Mouse (Mus musculus) testis, postnatal 14 days (tissue): ENCODE data around the gene Bag5.
"Not testable (repeated sequence)": the region's sequence is repeated elsewhere in the genome, so short reads cannot be mapped to it uniquely, and the experiment has no call there.

Experiments used
- DNase-seq: peaks from one replicate; pipeline ENCODE4 v3.0.0; 2021; ENCODE audit warnings: low spot score

The Bag5 gene

DNA sequence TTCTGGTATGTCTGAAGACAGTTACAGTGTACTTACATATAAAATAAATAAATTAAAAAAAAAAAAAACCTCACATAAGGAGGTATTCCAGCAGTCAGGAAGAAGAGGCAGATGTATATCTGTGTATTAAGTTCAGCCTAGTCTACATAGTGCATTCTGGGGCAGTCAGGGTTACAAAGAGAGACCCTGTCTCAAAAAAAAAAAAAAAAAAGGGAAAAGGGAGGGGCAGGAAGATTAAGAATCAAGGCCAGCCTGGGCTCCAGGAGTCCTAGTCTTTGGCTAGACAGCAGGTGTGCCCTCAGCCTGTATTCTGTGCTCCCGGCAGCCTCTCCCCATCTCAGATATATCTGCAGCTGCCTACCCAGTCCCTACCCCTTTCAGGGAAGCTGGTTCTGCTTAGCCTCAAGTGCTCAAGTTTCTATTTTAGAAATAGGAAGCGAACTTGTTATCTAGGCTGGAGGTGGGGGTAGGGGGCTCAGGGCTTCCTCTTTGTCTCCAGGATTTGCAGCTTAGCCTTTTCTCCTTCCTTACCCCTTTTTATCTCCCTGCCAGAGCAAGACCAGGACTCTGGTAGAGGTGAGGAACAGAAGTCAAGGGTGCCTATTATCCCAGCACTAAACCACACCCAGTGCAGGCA is 38.1 kb downstream of the Bag5 start:
- DNase-seq = no peak

GRCm38 (mm10) chr12:111672581-111672980 is 40.5 kb downstream of the Bag5 start:
- no peak for DNase-seq

- DNase-seq = peak; percentile 70
Measured at GRCm38 (mm10) chr12:111672176-111672575, 40.9 kb downstream of the Bag5 start, which contains the start of gene Ckb. Ckb (minus strand) TSS chr12:111672338.

- no peak for DNase-seq
Measured at GRCm38 (mm10) chr12:111671431-111671902, 41.6 kb downstream of the Bag5 start.

DNA sequence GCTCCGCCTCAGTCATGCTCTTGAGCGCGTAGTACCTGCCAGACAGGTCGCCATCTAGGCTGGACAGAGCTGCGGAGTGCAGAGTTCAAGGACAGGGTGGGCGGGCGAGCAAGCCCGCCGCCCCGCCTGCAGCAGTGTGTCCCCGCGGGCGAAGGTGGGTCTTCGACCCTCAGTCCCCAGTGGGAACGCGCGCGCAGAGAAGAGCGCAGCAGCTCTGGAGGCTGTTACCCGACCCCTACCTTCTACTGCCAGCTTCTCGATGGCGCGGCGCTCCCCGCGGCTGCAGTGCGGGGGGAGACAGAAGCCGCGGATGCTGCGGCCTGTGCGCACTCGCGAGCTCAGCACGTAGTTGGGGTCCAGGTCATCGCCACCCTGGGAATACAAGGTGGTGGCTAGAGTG is 42.1 kb downstream of the Bag5 start:
- DNase-seq = no peak

DNA sequence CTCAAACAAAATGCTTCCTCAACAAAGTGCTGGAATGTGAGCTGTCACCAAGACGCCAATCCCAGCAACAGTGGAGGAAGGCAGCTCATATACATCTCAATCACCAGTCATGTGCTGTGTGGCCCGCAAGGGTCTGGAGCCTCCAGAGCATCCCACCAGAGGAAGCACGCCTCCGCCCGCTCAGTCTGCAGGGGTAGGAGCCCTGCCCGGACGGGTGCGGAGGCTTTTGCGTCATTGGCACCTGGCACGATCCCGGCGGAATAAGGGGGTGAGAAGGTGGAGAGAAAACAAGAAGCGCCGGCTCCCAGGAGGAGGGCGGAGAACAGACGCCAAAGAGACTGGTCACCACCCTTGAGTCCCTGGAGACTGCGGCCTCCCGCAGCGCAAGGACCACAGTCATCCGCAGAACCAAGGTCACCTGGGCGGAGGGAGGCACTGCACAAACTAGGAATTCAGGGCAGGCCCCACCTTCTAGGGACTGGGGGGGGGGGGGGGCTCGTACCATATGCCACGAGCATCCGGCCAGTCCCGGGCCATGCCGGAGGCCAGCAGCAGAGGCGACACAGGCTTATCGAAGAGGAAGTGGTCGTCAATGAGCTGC is 42.6 kb downstream of the Bag5 start:
- no peak for DNase-seq

DNA sequence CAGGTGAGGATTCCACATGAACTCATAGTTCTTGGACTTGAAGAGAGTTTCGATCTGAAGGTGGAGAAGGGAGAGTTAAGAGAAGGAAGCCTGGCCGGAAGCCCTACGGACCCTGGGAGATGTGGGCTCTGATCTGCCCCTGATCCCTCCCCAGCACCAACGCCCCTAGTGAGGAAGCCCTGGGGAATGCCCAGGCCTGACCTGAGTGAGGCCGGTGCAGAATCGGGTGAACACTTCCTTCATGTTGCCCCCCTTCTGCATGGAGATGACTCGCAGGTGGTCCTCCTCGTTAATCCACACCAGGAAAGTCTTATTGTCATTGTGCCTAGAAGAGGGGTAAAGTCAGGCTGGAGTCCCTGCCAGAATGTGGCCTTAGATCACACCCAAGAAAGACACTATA is 43.1 kb downstream of the Bag5 start:
- no peak for DNase-seq

DNA sequence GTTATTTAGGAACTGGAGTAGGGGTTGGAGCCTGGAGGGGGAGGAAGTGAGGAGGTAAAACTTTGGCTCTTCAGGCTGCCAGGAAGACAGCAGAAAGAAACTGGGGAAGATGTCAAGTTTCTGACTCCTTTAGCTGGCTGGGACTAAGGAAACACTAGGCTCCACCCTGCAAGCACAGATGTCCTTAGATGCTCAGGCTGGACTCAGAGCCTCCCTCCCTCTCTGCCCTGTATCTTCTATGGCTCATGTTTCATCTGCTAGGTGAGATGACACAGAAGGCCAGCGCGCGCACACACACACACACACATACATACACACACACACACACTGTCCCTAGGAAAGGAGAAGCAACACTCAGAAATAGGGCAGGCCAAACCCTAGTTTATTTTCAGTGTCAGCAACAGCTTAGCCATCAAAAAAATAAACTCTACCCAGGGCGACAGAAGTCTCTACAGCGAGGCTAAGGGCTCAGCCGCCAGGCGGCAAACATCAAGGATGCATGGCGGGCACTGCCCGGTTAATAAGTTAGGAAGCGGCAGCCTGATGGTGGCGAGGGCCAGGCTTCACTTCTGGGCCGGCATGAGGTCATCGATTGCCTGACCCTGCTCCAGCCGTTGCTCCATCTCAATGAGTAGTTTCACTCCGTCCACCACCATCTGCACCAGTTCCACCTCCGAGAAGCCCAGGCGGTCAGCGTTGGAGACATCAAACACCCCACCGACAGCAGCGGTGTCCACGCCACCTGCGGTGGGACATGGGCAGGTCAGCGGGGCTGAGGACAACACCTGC is 43.9 kb downstream of the Bag5 start:
- DNase-seq = peak; percentile 41

GRCm38 (mm10) chr12:111668457-111668912 is 44.6 kb downstream of the Bag5 start:
- DNase-seq = peak; percentile 79

DNA sequence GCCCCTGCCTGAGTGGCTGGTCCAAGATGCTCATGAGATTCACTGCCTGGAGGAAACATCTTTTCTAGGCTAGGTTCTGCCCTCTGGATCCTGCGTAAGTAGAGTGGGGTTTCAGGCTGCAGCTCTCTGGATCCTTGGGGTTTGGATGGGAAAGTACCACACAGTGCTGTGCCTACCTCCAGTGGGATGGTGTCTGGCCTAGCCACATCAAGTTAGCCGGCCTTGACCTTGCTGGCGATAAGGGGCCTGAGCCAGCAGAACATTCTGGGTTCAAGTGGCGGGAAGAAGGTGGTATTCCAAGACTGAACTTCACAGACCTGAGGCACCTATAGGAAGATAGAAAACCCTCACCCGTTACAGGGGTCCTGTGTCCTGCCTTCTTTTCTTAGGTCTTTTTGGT is 45.6 kb downstream of the Bag5 start:
- no peak for DNase-seq

DNA sequence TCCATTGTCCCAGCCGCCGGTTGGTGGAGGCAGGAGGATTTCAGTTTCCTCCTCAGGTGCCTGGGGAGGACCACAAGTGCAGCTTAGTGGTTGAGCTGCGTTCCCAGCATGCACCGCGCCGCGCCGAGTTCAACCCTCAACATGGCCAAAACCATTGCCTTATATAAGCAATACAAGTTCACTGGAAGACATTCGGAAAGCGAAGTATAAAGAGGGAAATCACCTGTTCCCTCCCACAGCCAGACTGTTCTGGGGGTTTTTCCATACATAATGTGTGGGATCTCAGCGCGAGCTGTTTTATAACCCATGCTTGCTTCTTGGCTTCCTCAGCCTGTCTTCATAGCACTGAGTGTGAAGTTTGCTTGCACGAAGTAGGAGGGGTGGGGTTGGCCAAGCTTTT is 46.7 kb downstream of the Bag5 start:
- DNase-seq = no peak

DNA sequence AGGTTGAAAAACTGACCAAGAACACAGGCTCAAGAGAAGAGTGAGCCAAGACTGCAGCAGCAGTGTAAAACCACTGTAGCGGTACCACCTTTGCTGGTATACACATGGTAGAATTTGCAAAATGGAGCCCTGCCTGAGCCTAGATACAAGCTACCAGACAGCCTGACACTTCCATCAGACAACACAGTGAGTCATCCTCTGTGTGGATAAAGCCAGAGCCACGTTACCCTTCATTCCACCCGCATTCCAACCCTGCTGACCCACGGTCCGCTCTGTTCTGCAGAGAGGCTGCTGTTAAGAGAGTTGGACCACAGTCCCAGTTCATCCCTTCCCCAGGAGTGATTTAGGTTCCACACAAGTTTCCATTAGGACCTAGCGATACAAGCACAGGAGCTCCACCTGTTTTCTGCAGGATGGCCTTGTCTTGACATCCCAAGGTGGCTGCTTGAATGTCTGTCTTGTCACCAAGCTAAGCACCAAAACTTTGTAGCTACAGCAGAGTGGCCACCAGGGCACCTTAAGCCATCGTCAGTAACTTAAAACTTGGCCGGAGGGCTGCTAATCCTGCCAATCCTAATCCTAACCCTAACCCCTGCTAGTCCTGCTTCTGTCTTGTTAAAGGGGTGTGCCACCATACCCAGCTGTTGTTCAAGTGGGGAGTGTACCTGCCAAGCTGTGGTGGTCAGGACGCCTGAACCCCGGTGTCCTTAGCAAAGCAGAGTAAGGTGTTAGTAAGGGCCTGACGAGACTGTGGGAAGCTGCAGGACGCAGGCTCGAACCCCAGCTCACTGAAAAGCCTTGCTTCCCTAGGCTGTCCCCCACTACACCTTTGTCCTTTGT is 47.8 kb downstream of the Bag5 start:
- DNase-seq = no peak

GRCm38 (mm10) chr12:111664144-111664634 is 48.9 kb downstream of the Bag5 start:
- peak; percentile 43 for DNase-seq

DNA sequence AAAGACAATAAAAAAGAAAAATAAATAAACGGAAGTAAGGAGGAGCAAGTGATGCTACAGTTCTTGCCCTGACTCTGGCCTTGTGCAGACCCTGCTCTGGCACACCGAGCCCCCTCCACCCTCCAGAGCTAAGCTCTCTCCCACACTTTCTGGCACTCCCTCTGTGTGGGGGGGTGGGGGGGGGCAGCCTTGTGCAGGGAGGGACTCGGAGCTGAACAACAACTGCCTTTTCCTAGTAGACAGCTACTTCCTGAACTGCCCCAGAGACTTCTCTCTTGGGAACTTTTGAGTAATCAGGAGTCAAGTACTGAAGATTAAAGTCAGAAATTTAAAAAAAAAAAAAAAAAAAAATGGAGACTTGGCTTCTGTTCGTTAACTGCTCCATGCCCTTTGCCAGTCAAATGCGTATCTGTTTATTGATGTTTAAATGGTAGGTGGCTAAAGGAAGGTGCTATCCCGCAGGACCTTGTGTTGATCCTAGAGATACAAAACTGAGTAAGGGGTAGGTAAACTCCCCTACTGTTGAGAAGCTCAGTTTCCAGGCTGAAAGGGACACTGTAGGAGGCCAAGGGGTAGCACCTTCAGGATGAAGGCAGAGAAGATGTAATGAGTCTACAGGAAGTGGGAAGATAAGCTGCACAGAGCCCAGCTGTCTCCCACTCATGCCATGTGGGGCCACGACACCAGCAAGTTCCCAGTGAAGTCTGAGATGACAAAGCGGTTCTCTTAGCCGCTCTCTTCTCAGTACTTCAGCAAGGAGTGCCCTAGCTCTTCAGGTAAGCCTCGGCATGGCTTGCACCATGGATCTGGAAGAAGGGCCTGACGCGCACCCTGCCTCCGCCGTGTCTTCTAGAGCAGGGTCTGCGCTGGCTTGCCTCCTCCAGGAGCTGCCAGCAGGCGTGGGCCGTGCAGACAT is 49.6 kb downstream of the Bag5 start:
- no peak for DNase-seq

GRCm38 (mm10) chr12:111661554-111661953 is 51.5 kb downstream of the Bag5 start:
- not testable (repeated sequence) for DNase-seq

DNA sequence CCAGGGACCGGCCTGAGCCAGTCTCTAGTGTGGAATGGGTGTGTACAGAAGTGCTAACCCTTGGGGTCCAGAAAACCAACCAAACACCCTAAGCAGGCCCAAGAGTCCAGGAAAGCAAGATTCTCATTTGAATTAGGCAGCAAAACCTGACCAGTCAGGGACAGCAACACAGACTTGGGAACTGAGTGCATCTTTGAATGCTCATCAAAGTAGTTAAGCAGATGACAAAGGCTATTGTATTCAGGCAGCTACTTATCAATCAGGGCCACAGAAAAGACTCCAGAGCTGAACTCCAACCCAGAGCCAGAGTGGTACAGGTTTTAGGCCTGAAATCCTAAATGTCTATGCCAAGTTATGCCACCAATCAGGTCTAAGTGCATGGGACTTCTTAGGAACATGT is 52.4 kb downstream of the Bag5 start:
- no peak for DNase-seq
